Mouse (Mus musculus): ENCODE results near the gene Ralgapa2. TPM values are rescaled to one million over a fixed set of nuclear protein-coding genes. Genes with fewer than 3 reads are reported as not detected.

Gene Ralgapa2
- polyA plus RNA-seq, 1 experiment from 2014 or later: 9.0 TPM

GRCm38 (mm10) chr2:146299841-146300460 lies 212.2 kb downstream of the Ralgapa2 start:
- peak overlapping the region; percentile 32; the same call in 1 of the 2 replicates for H3K9ac ChIP-seq (ENCODE audit: low read length)
- no peaks in the 10 kb centered on the region for H3K9me3 ChIP-seq (ENCODE audit: control insufficient read depth, low read length)
- H3K4me1 ChIP-seq (ENCODE audit: control insufficient read depth, insufficient read depth, low read length): peaks cover 40% of the 10 kb centered on the region
- no peaks in the 10 kb centered on the region for H3K27me3 ChIP-seq (ENCODE audit: control insufficient read depth, insufficient read depth, low read length)
- ATAC-seq (ENCODE audit: low FRiP score): peak; percentile 63
- H3K4me2 ChIP-seq: no peak overlapping the region
- H3K36me3 ChIP-seq (ENCODE audit: control insufficient read depth, insufficient read depth, low read length): no peaks in the 10 kb centered on the region
- DNase-seq (ENCODE audit: low spot score, missing footprints): peak; percentile 92
- peak overlapping the region; percentile 75 for H3K27ac ChIP-seq (ENCODE audit: low read depth, low read length)
- H3K4me3 ChIP-seq (ENCODE audit: low read depth, low read length): no peak overlapping the region
- 21% methylated on average over 3 of the region's 3 CpGs for WGBS

DNA sequence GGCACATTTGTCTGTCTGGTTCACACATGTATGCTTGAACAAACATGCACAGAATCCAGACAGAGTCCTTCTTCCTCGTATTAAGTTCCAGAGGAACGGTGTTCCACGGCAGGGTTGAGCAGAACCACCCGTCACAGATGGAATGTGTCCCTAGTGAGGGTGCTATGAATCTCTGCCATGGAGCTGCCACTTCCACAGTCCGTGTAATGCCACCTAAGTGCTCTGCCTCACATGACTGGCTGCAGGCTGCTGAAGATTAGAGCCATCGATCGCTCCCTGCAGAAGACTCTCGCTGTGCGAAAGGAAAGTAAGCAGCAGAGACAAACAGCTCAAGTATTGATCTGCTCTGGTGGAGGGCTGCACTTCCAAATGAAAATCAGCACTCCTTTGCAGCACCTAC lies 218.6 kb downstream of the Ralgapa2 start:
- peaks cover 20% of the 10 kb centered on the region for H3K4me1 ChIP-seq (ENCODE audit: control insufficient read depth, insufficient read depth, low read length)
- H3K9me3 ChIP-seq (ENCODE audit: control insufficient read depth, low read length): no peaks in the 10 kb centered on the region
- H3K4me2 ChIP-seq: no peak overlapping the region
- ATAC-seq (ENCODE audit: low FRiP score) (peak; percentile 13; the same call in 1 of the 2 replicates), DNase-seq (ENCODE audit: low spot score, missing footprints) (peak; percentile 68)
- H3K27ac ChIP-seq (ENCODE audit: low read depth, low read length): no peak overlapping the region; the same call in 1 of the 2 replicates
- H3K9ac ChIP-seq (ENCODE audit: low read length): no peak overlapping the region
- no peaks in the 10 kb centered on the region for H3K27me3 ChIP-seq (ENCODE audit: control insufficient read depth, insufficient read depth, low read length)
- H3K4me3 ChIP-seq (ENCODE audit: low read depth, low read length): no peak overlapping the region
- no peaks in the 10 kb centered on the region for H3K36me3 ChIP-seq (ENCODE audit: control insufficient read depth, insufficient read depth, low read length)
- WGBS: 65% methylated on average over 9 of the region's 9 CpGs

DNA sequence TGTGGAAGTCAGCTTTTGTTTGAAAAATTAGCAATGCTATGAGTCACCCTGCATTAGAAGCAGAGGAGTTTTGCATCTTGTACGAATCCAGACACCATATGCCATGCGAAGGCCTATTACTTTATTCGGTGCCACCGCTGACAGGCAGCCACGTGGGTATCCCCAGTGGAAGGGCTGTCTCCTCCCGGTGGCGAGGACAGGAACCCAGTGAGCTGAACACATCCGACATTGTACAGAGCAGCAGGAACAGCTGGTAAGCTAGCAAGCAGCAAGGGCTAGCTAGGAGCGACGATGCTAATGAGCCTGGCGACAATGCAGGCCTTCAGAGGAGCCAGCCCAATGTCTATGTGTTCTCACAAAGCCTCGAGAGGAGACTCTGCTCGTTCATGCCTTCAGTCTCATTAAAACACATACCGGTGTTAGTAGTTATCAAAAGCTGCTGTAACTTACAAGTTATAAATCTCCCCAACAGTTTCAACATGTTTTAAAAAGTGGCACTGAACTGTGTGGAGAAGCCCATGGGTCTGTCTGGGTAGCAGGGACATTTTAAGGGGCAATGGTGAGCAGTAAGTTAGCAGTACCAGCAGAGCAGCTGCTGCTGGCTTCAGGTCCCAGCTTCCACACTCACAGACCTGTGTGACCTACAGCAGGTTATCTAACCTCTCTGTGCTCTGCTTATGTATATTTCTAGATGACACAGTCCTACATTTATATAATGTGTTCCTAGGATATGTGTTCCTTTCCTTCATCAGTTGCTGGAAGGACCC lies 221.1 kb downstream of the Ralgapa2 start:
- H3K4me1 ChIP-seq (ENCODE audit: control insufficient read depth, insufficient read depth, low read length): peaks cover 20% of the 10 kb centered on the region
- ATAC-seq (ENCODE audit: low FRiP score) (peak; percentile 97), DNase-seq (ENCODE audit: low spot score, missing footprints) (peak; percentile 91)
- H3K36me3 ChIP-seq (ENCODE audit: control insufficient read depth, insufficient read depth, low read length): no peaks in the 10 kb centered on the region
- no peaks in the 10 kb centered on the region for H3K9me3 ChIP-seq (ENCODE audit: control insufficient read depth, low read length)
- peak overlapping the region; percentile 76 for H3K27ac ChIP-seq (ENCODE audit: low read depth, low read length)
- no peaks in the 10 kb centered on the region for H3K27me3 ChIP-seq (ENCODE audit: control insufficient read depth, insufficient read depth, low read length)
- no peak overlapping the region for H3K4me2 ChIP-seq
- peak overlapping the region; percentile 3; the same call in 1 of the 2 replicates for H3K9ac ChIP-seq (ENCODE audit: low read length)
- H3K4me3 ChIP-seq (ENCODE audit: low read depth, low read length): no peak overlapping the region
- WGBS: 18% methylated on average over 14 of the region's 14 CpGs

- no peaks in the 10 kb centered on the region for H3K9me3 ChIP-seq (ENCODE audit: control insufficient read depth, low read length)
- DNase-seq (ENCODE audit: low spot score, missing footprints) (peak; percentile 84), ATAC-seq (ENCODE audit: low FRiP score) (peak; percentile 49; the same call in 1 of the 2 replicates)
- peak overlapping the region; percentile 76 for H3K27ac ChIP-seq (ENCODE audit: low read depth, low read length)
- no peak overlapping the region for H3K9ac ChIP-seq (ENCODE audit: low read length)
- H3K4me3 ChIP-seq (ENCODE audit: low read depth, low read length): no peak overlapping the region
- H3K27me3 ChIP-seq (ENCODE audit: control insufficient read depth, insufficient read depth, low read length): no peaks in the 10 kb centered on the region
- no peak overlapping the region for H3K4me2 ChIP-seq
- no peaks in the 10 kb centered on the region for H3K36me3 ChIP-seq (ENCODE audit: control insufficient read depth, insufficient read depth, low read length)
- whole genome bisulfite sequencing: 82% methylated on average over 6 of the region's 6 CpGs
- H3K4me1 ChIP-seq (ENCODE audit: control insufficient read depth, insufficient read depth, low read length): peaks cover 20% of the 10 kb centered on the region
These were observed 221.8 kb downstream of the Ralgapa2 start for GRCm38 (mm10) chr2:146290366-146290765.

DNA sequence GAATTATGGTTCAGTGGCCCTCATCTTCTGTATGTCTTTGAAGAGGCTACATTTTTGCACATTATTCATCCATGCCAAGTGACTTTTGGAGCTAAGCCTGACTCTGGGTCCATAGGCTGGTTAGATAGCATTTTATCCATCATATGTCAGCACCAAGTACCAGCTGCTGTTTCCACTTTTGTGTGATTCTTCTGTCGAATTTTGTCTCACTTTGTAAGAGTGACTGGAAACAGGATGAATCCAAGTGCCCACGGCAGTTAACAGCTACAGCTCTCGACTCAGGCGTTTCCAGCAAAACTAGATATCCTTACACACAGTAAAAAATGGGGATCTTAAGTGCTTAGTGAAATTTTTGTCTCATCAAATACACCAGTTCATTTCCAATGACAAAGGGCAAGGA lies 222.8 kb downstream of the Ralgapa2 start:
- Histone ChIP-seq H3K4me2 (no peak overlapping the region), H3K4me1 (ENCODE audit: control insufficient read depth, insufficient read depth, low read length) (peaks cover 20% of the 10 kb centered on the region), H3K36me3 (ENCODE audit: control insufficient read depth, insufficient read depth, low read length) (no peaks in the 10 kb centered on the region), H3K27ac (ENCODE audit: low read depth, low read length) (no peak overlapping the region), H3K27me3 (ENCODE audit: control insufficient read depth, insufficient read depth, low read length) (no peaks in the 10 kb centered on the region), H3K4me3 (ENCODE audit: low read depth, low read length) (no peak overlapping the region), H3K9ac (ENCODE audit: low read length) (no peak overlapping the region), H3K9me3 (ENCODE audit: control insufficient read depth, low read length) (no peaks in the 10 kb centered on the region)
- no peak for DNase-seq (ENCODE audit: low spot score, missing footprints)
- 88% methylated on average over 4 of the region's 4 CpGs for WGBS
- no peak for ATAC-seq (ENCODE audit: low FRiP score)

- H3K9ac ChIP-seq (ENCODE audit: low read length): no peak overlapping the region
- H3K27ac ChIP-seq (ENCODE audit: low read depth, low read length): no peak overlapping the region
- ATAC-seq (ENCODE audit: low FRiP score) (no peak), DNase-seq (ENCODE audit: low spot score, missing footprints) (peak; percentile 56)
- H3K36me3 ChIP-seq (ENCODE audit: control insufficient read depth, insufficient read depth, low read length): no peaks in the 10 kb centered on the region
- 91% methylated on average over 1 of the region's 1 CpGs for WGBS
- peaks cover 20% of the 10 kb centered on the region for H3K4me1 ChIP-seq (ENCODE audit: control insufficient read depth, insufficient read depth, low read length)
- no peaks in the 10 kb centered on the region for H3K9me3 ChIP-seq (ENCODE audit: control insufficient read depth, low read length)
- no peaks in the 10 kb centered on the region for H3K27me3 ChIP-seq (ENCODE audit: control insufficient read depth, insufficient read depth, low read length)
- H3K4me2 ChIP-seq: no peak overlapping the region
- no peak overlapping the region for H3K4me3 ChIP-seq (ENCODE audit: low read depth, low read length)
These were observed 223.8 kb downstream of the Ralgapa2 start for GRCm38 (mm10) chr2:146288326-146288725.

DNA sequence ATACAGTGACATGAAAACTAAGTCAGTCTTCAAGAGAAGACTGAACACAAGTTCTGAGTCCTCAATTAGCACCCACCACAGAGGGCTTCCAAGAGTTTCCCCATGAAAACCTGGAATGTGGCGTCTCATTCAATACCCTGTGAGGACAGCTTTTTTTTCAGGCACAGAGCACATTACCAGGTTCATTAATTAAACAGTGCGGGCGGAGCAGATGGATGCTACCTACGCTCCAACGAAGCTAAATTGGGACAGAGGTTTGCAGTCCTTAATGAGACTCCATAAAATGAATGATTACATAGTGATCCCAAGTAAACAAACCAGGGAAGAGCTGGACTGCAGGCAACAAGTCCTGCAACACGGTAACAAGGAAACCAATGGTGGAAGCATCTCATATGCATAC lies 224.6 kb downstream of the Ralgapa2 start:
- Histone ChIP-seq H3K4me1 (ENCODE audit: control insufficient read depth, insufficient read depth, low read length) (peaks cover 17% of the 10 kb centered on the region), H3K27ac (ENCODE audit: low read depth, low read length) (no peak overlapping the region), H3K9ac (ENCODE audit: low read length) (no peak overlapping the region), H3K4me2 (no peak overlapping the region), H3K4me3 (ENCODE audit: low read depth, low read length) (no peak overlapping the region), H3K36me3 (ENCODE audit: control insufficient read depth, insufficient read depth, low read length) (no peaks in the 10 kb centered on the region), H3K27me3 (ENCODE audit: control insufficient read depth, insufficient read depth, low read length) (no peaks in the 10 kb centered on the region), H3K9me3 (ENCODE audit: control insufficient read depth, low read length) (no peaks in the 10 kb centered on the region)
- WGBS: 85% methylated on average over 6 of the region's 6 CpGs
- ATAC-seq (ENCODE audit: low FRiP score) (no peak), DNase-seq (ENCODE audit: low spot score, missing footprints) (no peak)

- no peak overlapping the region for H3K4me2 ChIP-seq
- ATAC-seq (ENCODE audit: low FRiP score) (peak; percentile 7; the same call in 1 of the 2 replicates), DNase-seq (ENCODE audit: low spot score, missing footprints) (peak; percentile 37)
- H3K4me1 ChIP-seq (ENCODE audit: control insufficient read depth, insufficient read depth, low read length): peaks cover 25% of the 10 kb centered on the region
- no peaks in the 10 kb centered on the region for H3K36me3 ChIP-seq (ENCODE audit: control insufficient read depth, insufficient read depth, low read length)
- no peak overlapping the region for H3K27ac ChIP-seq (ENCODE audit: low read depth, low read length)
- H3K4me3 ChIP-seq (ENCODE audit: low read depth, low read length): no peak overlapping the region
- no peaks in the 10 kb centered on the region for H3K27me3 ChIP-seq (ENCODE audit: control insufficient read depth, insufficient read depth, low read length)
- no peak overlapping the region for H3K9ac ChIP-seq (ENCODE audit: low read length)
- WGBS: 38% methylated on average over 6 of the region's 6 CpGs
- no peaks in the 10 kb centered on the region for H3K9me3 ChIP-seq (ENCODE audit: control insufficient read depth, low read length)
These were observed 230.8 kb downstream of the Ralgapa2 start for GRCm38 (mm10) chr2:146281346-146281745.

- ATAC-seq (ENCODE audit: low FRiP score) (peak; percentile 68), DNase-seq (ENCODE audit: low spot score, missing footprints) (peak; percentile 80)
- no peak overlapping the region for H3K9ac ChIP-seq (ENCODE audit: low read length)
- H3K4me2 ChIP-seq: no peak overlapping the region
- peaks cover 25% of the 10 kb centered on the region for H3K4me1 ChIP-seq (ENCODE audit: control insufficient read depth, insufficient read depth, low read length)
- WGBS: 47% methylated on average over 1 of the region's 1 CpGs
- no peak overlapping the region for H3K27ac ChIP-seq (ENCODE audit: low read depth, low read length)
- H3K27me3 ChIP-seq (ENCODE audit: control insufficient read depth, insufficient read depth, low read length): no peaks in the 10 kb centered on the region
- no peaks in the 10 kb centered on the region for H3K36me3 ChIP-seq (ENCODE audit: control insufficient read depth, insufficient read depth, low read length)
- no peak overlapping the region for H3K4me3 ChIP-seq (ENCODE audit: low read depth, low read length)
- no peaks in the 10 kb centered on the region for H3K9me3 ChIP-seq (ENCODE audit: control insufficient read depth, low read length)
These were observed 231.2 kb downstream of the Ralgapa2 start for GRCm38 (mm10) chr2:146280921-146281274.
